ENCODE assay signal across 10 mouse cellular contexts in genomic region chr10:127524646-127525255, GRCm38 (mm10). TPM values are rescaled to one million over a fixed set of nuclear protein-coding genes. Genes with fewer than 3 reads are reported as not detected.
A peak's percentile ranks its signal among the peaks of the same experiment; 100 is the strongest.
DNase-seq lines count a peak whose midpoint lies in the region; ATAC-seq and TF ChIP-seq lines count a peak whose summit lies in the region.
"Had no signal": no experiment of that assay in that cellular context is flagged by ENCODE, and none has a peak within 500 bp of the region (broad histone marks: within the 10 kb centered on the region; RNA-seq: fewer than 3 reads in every experiment).

No protein-coding gene starts in this region.

- H3K4me3 ChIP-seq in E14TG2a.4 (replicated peaks; ENCODE audit: low read length) (peak overlapping the region; percentile 69), ES-E14 (ENCODE audit: insufficient read depth in 1 of 2, low read depth in 1 of 2, low read length in 2 of 2, poor library complexity in 1 of 2, severe bottlenecking in 1 of 2) (peak overlapping the region; percentile 18 to 43; a peak in 2 of 4 replicates)
- no peak overlapping the region for H3K4me3 ChIP-seq in hindbrain, embryonic 11.5 days (ENCODE audit: low read depth, low read length)
- H3K4me3 ChIP-seq in midbrain, embryonic 12.5 days: no peak overlapping the region
- no peak overlapping the region for H3K4me3 ChIP-seq in layer of hippocampus, adult 2 months

- 1% methylated on average over 19 of the region's 23 CpGs for WGBS in hindbrain, embryonic 11.5 days
- 1% methylated on average over 23 of the region's 23 CpGs for WGBS in midbrain, embryonic 12.5 days

- TF ChIP-seq CTCF in E14TG2a.4 (conservative IDR thresholded peaks at IDR 0.05; ENCODE audit: low read length): no peak
- no peak for TF ChIP-seq CTCF in layer of hippocampus, adult 2 months (conservative IDR thresholded peaks at IDR 0.05)

- H3K27ac ChIP-seq in ES-E14 (ENCODE audit: insufficient read depth, low read depth, low read length, poor library complexity, severe bottlenecking): no peak overlapping the region
- H3K27ac ChIP-seq in hindbrain, embryonic 11.5 days (ENCODE audit: low read depth, low read length): peak overlapping the region; percentile 6
- H3K27ac ChIP-seq in midbrain, embryonic 12.5 days (replicated peaks): peak overlapping the region; percentile 43; the same call in 1 of the 2 replicates
- H3K27ac ChIP-seq in layer of hippocampus, adult 2 months: no peak overlapping the region

- H3K4me1 ChIP-seq in E14TG2a.4 (replicated peaks; ENCODE audit: low read depth, low read length) (peaks cover 92% of the 10 kb centered on the region), ES-E14 (ENCODE audit: control insufficient read depth in 2 of 2, insufficient read depth in 2 of 2, low read length in 2 of 2, poor library complexity in 1 of 2) (peaks cover 5 to 23% of the 10 kb centered on the region in 2 experiments; a peak in 2 of 4 replicates)
- H3K4me1 ChIP-seq in hindbrain, embryonic 11.5 days (replicated peaks; ENCODE audit: control insufficient read depth, insufficient read depth, low read length): peaks cover 27% of the 10 kb centered on the region
- peaks cover 69% of the 10 kb centered on the region for H3K4me1 ChIP-seq in midbrain, embryonic 12.5 days

- H3K9me3 ChIP-seq in E14TG2a.4 (ENCODE audit: low read length) (no peaks in the 10 kb centered on the region), ES-E14 (ENCODE audit: control insufficient read depth, insufficient read depth, low read depth, low read length) (no peaks in the 10 kb centered on the region)
- no peaks in the 10 kb centered on the region for H3K9me3 ChIP-seq in hindbrain, embryonic 11.5 days (ENCODE audit: control insufficient read depth, low read length)
- 0 out of 2 replicates have a peak, but pooled peaks cover 3% of the 10 kb centered on the region for H3K9me3 ChIP-seq in midbrain, embryonic 12.5 days

- no peak for DNase-seq in ES-E14 (ENCODE audit: low read depth, low spot score)
- DNase-seq in hindbrain, embryonic 11.5 days (ENCODE audit: low spot score): peak; percentile 55
- DNase-seq in layer of hippocampus, adult 2 months (ENCODE audit: low spot score in 2 of 2): no peak
- DNase-seq in kidney, adult 11 months: no peak
- DNase-seq: gastrocnemius, postnatal 36 days; lung, postnatal 10 days had no signal

- H3K4me2 ChIP-seq in hindbrain, embryonic 11.5 days (replicated peaks; ENCODE audit: low read depth, low read length): 0 out of 2 replicates have a peak overlapping the region, but pooled peaks have one; percentile 8
- H3K4me2 ChIP-seq in midbrain, embryonic 12.5 days (replicated peaks): peak overlapping the region; percentile 23

- H3K9ac ChIP-seq in ES-E14 (ENCODE audit: insufficient read depth, low read depth, low read length, poor library complexity, severe bottlenecking): no peak overlapping the region
- H3K9ac ChIP-seq in hindbrain, embryonic 11.5 days (ENCODE audit: low read depth, low read length): no peak overlapping the region
- no peak overlapping the region for H3K9ac ChIP-seq in midbrain, embryonic 12.5 days (replicated peaks)

- peaks cover 16% of the 10 kb centered on the region for H3K36me3 ChIP-seq in E14TG2a.4 (ENCODE audit: insufficient read depth, low read length)
- peaks cover 11% of the 10 kb centered on the region; the same call in 1 of the 2 replicates for H3K36me3 ChIP-seq in ES-E14 (ENCODE audit: control insufficient read depth, insufficient read depth, low read length, poor library complexity, severe bottlenecking)
- H3K36me3 ChIP-seq in hindbrain, embryonic 11.5 days (ENCODE audit: control insufficient read depth, insufficient read depth, low read length): no peaks in the 10 kb centered on the region
- 0 out of 2 replicates have a peak, but pooled peaks cover 5% of the 10 kb centered on the region for H3K36me3 ChIP-seq in midbrain, embryonic 12.5 days

- peaks cover 74% of the 10 kb centered on the region for H3K27me3 ChIP-seq in E14TG2a.4 (ENCODE audit: insufficient read depth, low read length)
- peaks cover 59% of the 10 kb centered on the region for H3K27me3 ChIP-seq in hindbrain, embryonic 11.5 days (ENCODE audit: control insufficient read depth, insufficient read depth, low read length)
- H3K27me3 ChIP-seq in midbrain, embryonic 12.5 days: peaks cover 80% of the 10 kb centered on the region

- ATAC-seq in hindbrain, embryonic 11.5 days (ENCODE audit: low FRiP score): no peak
- no peak for ATAC-seq in midbrain, embryonic 12.5 days (ENCODE audit: low FRiP score, low read depth)
- ATAC-seq in activated CD4-positive, CD25-positive, alpha-beta regulatory T cell, adult 4 months: no peak

- in situ Hi-C loops in ES-E14 (cut with MboI; ENCODE audit: low sequenced_read_pairs in 2 of 2, unreplicated experiment in 2 of 2): no loop called here

TF ChIP-seq in ES-E14, 5 proteins besides CTCF, POLR2A, EP300 and RAD21:
- no peak for TF ChIP-seq ZNF384 (IDR thresholded peaks at IDR 0.05; ENCODE audit: low read depth, low read length)
- TF ChIP-seq HCFC1 (IDR thresholded peaks at IDR 0.05; ENCODE audit: borderline replicate concordance, insufficient read depth, low read length): no peak
- TF ChIP-seq ZC3H11A (IDR thresholded peaks at IDR 0.05; ENCODE audit: borderline replicate concordance, low read depth, low read length): no peak
- no peak for TF ChIP-seq MAFK (IDR thresholded peaks at IDR 0.05; ENCODE audit: insufficient read depth, low read depth, low read length)
- no peak for TF ChIP-seq CHD2 (IDR thresholded peaks at IDR 0.05; ENCODE audit: low read depth, low read length)

RNA-seq across cellular contexts. Expression of gene Shmt2, which starts 2.5 kb away (rescaled TPM):
- 169 and 266 TPM in 2 replicates for total RNA-seq in ES-E14 (2012; rRNA removed)
- 70.3 and 70.4 TPM in 2 replicates for polyA plus RNA-seq in hindbrain, embryonic 11.5 days (2014; fragmentation: Nextera tagmentation; extraction: Ambion mirVana)
- 75.1 and 77.8 TPM in 2 replicates for polyA plus RNA-seq in midbrain, embryonic 12.5 days (2016; fragmentation: Nextera tagmentation; extraction: Ambion mirVana)
- 10 to 100 TPM; 25.4 to 27.6 TPM for total RNA-seq in layer of hippocampus, adult 2 months (2021)
- 10 to 100 TPM; 34.2 to 50.7 TPM for polyA plus RNA-seq in activated CD4-positive, CD25-positive, alpha-beta regulatory T cell, adult 4 months (2017; shearing (Covaris generic))

RNA-seq across cellular contexts. Expression of gene Nxph4, which starts 9.6 kb away (rescaled TPM):
- total RNA-seq in ES-E14 (2012; rRNA removed): 0.76 and 1.6 TPM in 2 replicates
- polyA plus RNA-seq in hindbrain, embryonic 11.5 days (2014; fragmentation: Nextera tagmentation; extraction: Ambion mirVana): 54.5 and 59.8 TPM in 2 replicates
- polyA plus RNA-seq in midbrain, embryonic 12.5 days (2016; fragmentation: Nextera tagmentation; extraction: Ambion mirVana): 55.9 and 58.2 TPM in 2 replicates
- total RNA-seq in layer of hippocampus, adult 2 months (2021): 1 to 10 TPM; 1.2 to 1.6 TPM
- not detected for polyA plus RNA-seq in activated CD4-positive, CD25-positive, alpha-beta regulatory T cell, adult 4 months (2017; shearing (Covaris generic))
- total RNA-seq: hematopoietic stem cell, adult 5-6 weeks had no signal

RNA-seq across cellular contexts. Expression of gene Ndufa4l2, which starts 10.0 kb away (rescaled TPM):
- 5.8 and 22.6 TPM in 2 replicates for total RNA-seq in ES-E14 (2012; rRNA removed)
- 6.5 and 7.0 TPM in 2 replicates for polyA plus RNA-seq in hindbrain, embryonic 11.5 days (2014; fragmentation: Nextera tagmentation; extraction: Ambion mirVana)
- 7.0 and 7.6 TPM in 2 replicates for polyA plus RNA-seq in midbrain, embryonic 12.5 days (2016; fragmentation: Nextera tagmentation; extraction: Ambion mirVana)
- total RNA-seq in layer of hippocampus, adult 2 months (2021): 1 to 10 TPM; 3.5 to 3.7 TPM
- polyA plus RNA-seq in activated CD4-positive, CD25-positive, alpha-beta regulatory T cell, adult 4 months (2017; shearing (Covaris generic)): not detected
- total RNA-seq: hematopoietic stem cell, adult 5-6 weeks had no signal

RNA-seq across cellular contexts. Expression of gene Stac3, which starts 23.3 kb away (rescaled TPM):
- 1.1 and 2.4 TPM in 2 replicates for total RNA-seq in ES-E14 (2012; rRNA removed)
- 0.36 and 0.43 TPM in 2 replicates for polyA plus RNA-seq in hindbrain, embryonic 11.5 days (2014; fragmentation: Nextera tagmentation; extraction: Ambion mirVana)
- 0.89 and 1.6 TPM in 2 replicates for polyA plus RNA-seq in midbrain, embryonic 12.5 days (2016; fragmentation: Nextera tagmentation; extraction: Ambion mirVana)
- total RNA-seq in layer of hippocampus, adult 2 months (2021): 1 to 10 TPM; 2.4 to 8.1 TPM
- polyA plus RNA-seq in activated CD4-positive, CD25-positive, alpha-beta regulatory T cell, adult 4 months (2017; shearing (Covaris generic)): under 1 TPM in 1 of 2 experiments, not detected in 1; 0.92 TPM
- total RNA-seq: hematopoietic stem cell, adult 5-6 weeks had no signal

Comparison
In these comparisons a context has a peak if more than half of its experiments do, and no peak if none do; other contexts are left out.
1. H3K4me3 ChIP-seq: peak in E14TG2a.4 (single experiment) and ES-E14 (2 of 2); none in hindbrain, embryonic 11.5 days (single experiment), midbrain, embryonic 12.5 days (single experiment) and layer of hippocampus, adult 2 months (single experiment).
2. H3K27ac ChIP-seq: peak in hindbrain, embryonic 11.5 days (single experiment) and midbrain, embryonic 12.5 days (single experiment); none in ES-E14 (single experiment) and layer of hippocampus, adult 2 months (single experiment).
3. RNA of gene Nxph4, which starts 9.6 kb away (polyA plus RNA-seq): 54.5 to 59.8 TPM in hindbrain, embryonic 11.5 days and 55.9 to 58.2 TPM in midbrain, embryonic 12.5 days; not detected in activated CD4-positive, CD25-positive, alpha-beta regulatory T cell, adult 4 months; every median in the first group is over 10 times any median in the second.